ENCODE assay signal across 18 mouse cellular contexts in the genomic region with DNA sequence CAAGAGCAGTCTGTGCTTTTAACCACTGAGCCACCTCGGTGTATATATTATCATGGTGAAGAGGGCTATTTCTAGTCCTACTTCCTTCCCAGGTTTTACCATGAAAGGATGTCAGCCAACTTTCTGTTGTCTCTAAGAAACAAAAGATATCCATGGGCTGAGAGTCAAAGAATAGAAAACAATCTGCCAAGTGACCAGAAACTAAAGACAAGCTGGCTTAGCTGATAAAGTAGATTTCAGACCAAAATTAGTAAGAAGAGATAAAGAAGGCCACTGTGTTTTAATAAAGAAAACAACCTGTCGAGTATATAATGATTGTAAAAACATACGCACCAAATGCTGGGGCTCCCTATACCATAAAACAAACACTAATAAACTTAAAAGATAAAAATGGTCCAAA.
"Had no signal": no experiment of that assay in that cellular context is flagged by ENCODE, and none has a peak within 500 bp of the region (broad histone marks: within the 10 kb centered on the region; RNA-seq: fewer than 3 reads in every experiment).

No protein-coding gene starts in this region.

- H3K36me3 ChIP-seq: midbrain, embryonic 10.5 days; midbrain, embryonic 12.5 days; neural tube, embryonic 13.5 days; neural tube, embryonic 15.5 days had no signal

- H3K9ac ChIP-seq: lung, embryonic 14.5 days; midbrain, embryonic 12.5 days; neural tube, embryonic 13.5 days; neural tube, embryonic 15.5 days had no signal

- H3K27me3 ChIP-seq: midbrain, embryonic 12.5 days; neural tube, embryonic 13.5 days; neural tube, embryonic 15.5 days had no signal

- DNase-seq: lung, embryonic 14.5 days; lung, postnatal 10 days; lung, postnatal 4 days; midbrain, embryonic 14.5 days; retina, postnatal 1 day; right cerebral cortex, adult 18-20 months; right cerebral cortex, postnatal 25 days; right cerebral cortex, postnatal 4 days; spleen, adult 18-20 months; thymus, adult 18-20 months; thymus, postnatal 14 days; thymus, postnatal 36 days had no signal

- H3K27ac ChIP-seq: midbrain, embryonic 10.5 days; midbrain, embryonic 12.5 days; neural tube, embryonic 13.5 days; neural tube, embryonic 15.5 days had no signal

- H3K9me3 ChIP-seq: midbrain, embryonic 10.5 days; midbrain, embryonic 12.5 days; neural tube, embryonic 13.5 days; neural tube, embryonic 15.5 days had no signal

- ATAC-seq: midbrain, embryonic 16.5 days had no signal

- H3K4me3 ChIP-seq: midbrain, embryonic 10.5 days; midbrain, embryonic 12.5 days; myocyte; neural tube, embryonic 13.5 days; neural tube, embryonic 15.5 days had no signal

- H3K4me1 ChIP-seq: midbrain, embryonic 10.5 days; midbrain, embryonic 12.5 days; neural tube, embryonic 13.5 days; neural tube, embryonic 15.5 days had no signal

- H3K4me2 ChIP-seq: lung, embryonic 14.5 days; midbrain, embryonic 12.5 days; neural tube, embryonic 13.5 days; neural tube, embryonic 15.5 days had no signal
